Mouse (Mus musculus): Measurements from ENCODE around the gene Olfr283. TPM values are rescaled to one million over a fixed set of nuclear protein-coding genes. Genes with fewer than 3 reads are reported as not detected.

Gene Olfr283
- polyA plus RNA-seq (2015; fragmentation: Nextera tagmentation; extraction: Ambion mirVana), result not detected in 2 replicates

DNA sequence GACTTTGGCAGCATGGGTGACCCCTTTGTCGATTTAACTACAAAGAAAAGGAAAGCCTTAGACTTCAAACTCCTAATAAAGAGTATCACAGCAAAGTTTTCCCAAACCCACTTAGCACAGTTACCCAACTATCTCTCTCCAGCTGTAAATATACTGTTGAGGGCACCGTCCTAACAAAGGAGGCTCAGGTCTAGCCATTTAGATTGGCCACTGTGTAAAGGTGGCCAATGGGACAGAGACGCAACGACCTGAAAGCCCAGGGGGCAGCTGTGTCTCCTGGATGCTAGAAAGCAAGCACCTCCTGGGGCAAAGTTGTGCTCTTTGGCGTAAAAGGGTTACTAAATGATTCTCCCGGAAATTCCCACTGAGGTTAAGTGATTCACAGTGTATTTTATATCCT lies at the start of gene Olfr283:
TSS of gene Olfr283 (minus strand) at position 101 of the 400 bp plus-strand sequence.

DNA sequence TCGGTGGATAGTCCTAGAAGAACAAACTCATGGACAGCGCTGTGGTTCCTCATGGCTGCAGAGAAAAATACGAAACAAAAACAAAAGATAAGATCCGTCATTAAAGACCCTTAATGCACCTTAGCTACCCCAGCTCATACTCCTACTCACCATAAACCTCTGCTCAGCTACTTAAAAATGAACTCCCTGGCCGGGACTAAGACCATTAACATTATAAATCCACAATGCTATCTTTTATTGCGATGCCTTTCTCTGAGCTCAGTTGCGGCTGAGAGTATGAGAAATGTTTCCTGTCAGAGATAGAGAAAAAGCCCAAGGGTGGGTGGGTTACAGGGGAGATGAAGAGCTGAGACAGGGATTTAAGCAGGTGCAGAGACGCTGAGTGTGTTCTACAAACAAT lies 39.9 kb downstream of the Olfr283 start, which contains the start of gene Olfr284:
TSS of gene Olfr284 (minus strand) at position 101 of the 400 bp plus-strand sequence.

Other genes with a start within 250 kb of the Olfr283 start
- gene Asb8, start 215.3 kb downstream of the Olfr283 start, polyA plus RNA-seq (2015; fragmentation: Nextera tagmentation; extraction: Ambion mirVana), result 189 and 195 TPM in 2 replicates
- gene Ccdc184, start 213.8 kb downstream of the Olfr283 start, polyA plus RNA-seq (2015; fragmentation: Nextera tagmentation; extraction: Ambion mirVana), result 0.09 and 0.19 TPM in 2 replicates
- gene Olfr288, start 185.4 kb downstream of the Olfr283 start, polyA plus RNA-seq (2015; fragmentation: Nextera tagmentation; extraction: Ambion mirVana), result not detected in 2 replicates
- gene Gm44579, start 160.0 kb downstream of the Olfr283 start, polyA plus RNA-seq (2015; fragmentation: Nextera tagmentation; extraction: Ambion mirVana), result not detected in 2 replicates
- not detected in 2 replicates for gene Olfr287, start 159.9 kb downstream of the Olfr283 start, polyA plus RNA-seq (2015; fragmentation: Nextera tagmentation; extraction: Ambion mirVana)
- gene Olfr286, start 146.5 kb downstream of the Olfr283 start, polyA plus RNA-seq (2015; fragmentation: Nextera tagmentation; extraction: Ambion mirVana), result not detected in 2 replicates
- not detected in 2 replicates for gene H1fnt, start 123.7 kb downstream of the Olfr283 start, polyA plus RNA-seq (2015; fragmentation: Nextera tagmentation; extraction: Ambion mirVana)
- gene Zfp641, start 84.8 kb downstream of the Olfr283 start, polyA plus RNA-seq (2015; fragmentation: Nextera tagmentation; extraction: Ambion mirVana), result 2.9 and 3.2 TPM in 2 replicates
- not detected in 2 replicates for gene Olfr285, start 63.6 kb downstream of the Olfr283 start, polyA plus RNA-seq (2015; fragmentation: Nextera tagmentation; extraction: Ambion mirVana)
- gene Olfr284, start 40.0 kb downstream of the Olfr283 start, polyA plus RNA-seq (2015; fragmentation: Nextera tagmentation; extraction: Ambion mirVana), result not detected in 2 replicates
- gene Olfr282, start 50.3 kb upstream of the Olfr283 start, polyA plus RNA-seq (2015; fragmentation: Nextera tagmentation; extraction: Ambion mirVana), result not detected in 2 replicates
- gene Olfr281, start 71.6 kb upstream of the Olfr283 start, polyA plus RNA-seq (2015; fragmentation: Nextera tagmentation; extraction: Ambion mirVana), result not detected in 2 replicates
- gene OR5BS1P, start 89.0 kb upstream of the Olfr283 start, polyA plus RNA-seq (2015; fragmentation: Nextera tagmentation; extraction: Ambion mirVana), result not detected in 2 replicates
- 0.17 TPM in 1 of 2 replicates, not detected in the other for gene Lalba, start 101.8 kb upstream of the Olfr283 start, polyA plus RNA-seq (2015; fragmentation: Nextera tagmentation; extraction: Ambion mirVana)
- not detected in 2 replicates for gene Olfr279, start 111.5 kb upstream of the Olfr283 start, polyA plus RNA-seq (2015; fragmentation: Nextera tagmentation; extraction: Ambion mirVana)
- gene Kansl2, start 153.3 kb upstream of the Olfr283 start, polyA plus RNA-seq (2015; fragmentation: Nextera tagmentation; extraction: Ambion mirVana), result 69.9 and 72.5 TPM in 2 replicates
- gene Ccnt1, start 190.0 kb upstream of the Olfr283 start, polyA plus RNA-seq (2015; fragmentation: Nextera tagmentation; extraction: Ambion mirVana), result 22.4 and 22.8 TPM in 2 replicates
- gene 4930415O20Rik, start 190.1 kb upstream of the Olfr283 start, polyA plus RNA-seq (2015; fragmentation: Nextera tagmentation; extraction: Ambion mirVana), result not detected in 2 replicates
- gene Adcy6, start 229.1 kb upstream of the Olfr283 start, polyA plus RNA-seq (2015; fragmentation: Nextera tagmentation; extraction: Ambion mirVana), result 9.2 and 10.9 TPM in 2 replicates
- 5.6 and 8.6 TPM in 2 replicates for gene Cacnb3, start 249.9 kb upstream of the Olfr283 start, polyA plus RNA-seq (2015; fragmentation: Nextera tagmentation; extraction: Ambion mirVana)

Measured in skeletal muscle tissue, postnatal 0 days (tissue).